Mouse (Mus musculus) megakaryocyte, embryonic 14.5 days (primary cell): ENCODE measurements around the gene Cpox.

Source experiments
- FLI1 ChIP-seq: IDR thresholded peaks from 2 replicates; pipeline ENCODE4 v1.6.1; 2012; ENCODE audit warnings: low read length, inconsistent platforms, mixed read lengths
- GATA1 ChIP-seq: IDR thresholded peaks from 3 replicates; pipeline ENCODE4 v1.6.1; 2012; ENCODE audit warnings: mixed read lengths, low read length, inconsistent platforms, borderline replicate concordance

DNA sequence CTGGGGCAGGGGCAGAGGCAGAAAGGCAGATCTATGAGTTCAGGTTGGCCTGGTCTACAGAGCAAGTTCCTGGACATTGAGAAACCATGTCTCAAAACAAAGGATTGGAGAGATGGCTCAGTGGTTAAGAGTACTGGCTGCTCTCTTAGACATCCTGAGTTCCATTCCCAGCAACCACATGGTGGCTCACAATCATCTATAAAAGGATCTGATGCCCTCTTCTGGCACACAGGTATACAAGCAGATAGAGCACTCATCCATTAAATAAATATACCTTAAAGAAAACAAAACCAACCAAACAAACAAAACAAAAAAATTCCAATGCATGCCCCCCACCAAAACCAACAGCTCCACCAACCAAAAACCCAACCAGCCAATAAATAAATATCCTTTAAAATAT lies 14.4 kb downstream of the Cpox start:
- no peak for TF ChIP-seq GATA1
- no peak for TF ChIP-seq FLI1
